Mouse (Mus musculus) liver, postnatal 0 days (tissue): ENCODE results near the gene Prss8.

ENCODE experiments used
- CTCF ChIP-seq: sonication (generic); IDR thresholded peaks from 2 replicates; pipeline ENCODE4 v1.5.1; 2016; ENCODE audit warnings: antibody characterized with exemption, low read depth
- EP300 ChIP-seq: IDR thresholded peaks from 2 replicates; pipeline ENCODE4 v1.6.1; 2016; ENCODE audit warnings: antibody characterized with exemption, low read depth, mild to moderate bottlenecking

GRCm38 (mm10) chr7:127879301-127879700, 50.6 kb downstream of the Prss8 start:
- no peak for TF ChIP-seq CTCF
- TF ChIP-seq EP300, result no peak
